Mouse (Mus musculus): ENCODE measurements around the gene Kdm2a.

GRCm38 (mm10) chr19:4297851-4298250 is 100.2 kb downstream of the Kdm2a start:
- TF ChIP-seq CTCF (IDR thresholded peaks at IDR 0.05; ENCODE audit: borderline replicate concordance, control insufficient read depth, extremely low read depth, insufficient read depth, low read length, poor library complexity) (peak; percentile 13; the same call in 1 of the 2 replicates), POLR2A (IDR thresholded peaks at IDR 0.05; ENCODE audit: control insufficient read depth, extremely low read depth, insufficient read depth, low read length, poor library complexity) (no peak)
